Mouse (Mus musculus): ENCODE results near the gene Hormad2. TPM values are rescaled to one million over a fixed set of nuclear protein-coding genes. Genes with fewer than 3 reads are reported as not detected.

Hormad2 gene
- not detected in 2 replicates for polyA plus RNA-seq (2012; rRNA removed; ENCODE audit: low replicate concordance)

DNA sequence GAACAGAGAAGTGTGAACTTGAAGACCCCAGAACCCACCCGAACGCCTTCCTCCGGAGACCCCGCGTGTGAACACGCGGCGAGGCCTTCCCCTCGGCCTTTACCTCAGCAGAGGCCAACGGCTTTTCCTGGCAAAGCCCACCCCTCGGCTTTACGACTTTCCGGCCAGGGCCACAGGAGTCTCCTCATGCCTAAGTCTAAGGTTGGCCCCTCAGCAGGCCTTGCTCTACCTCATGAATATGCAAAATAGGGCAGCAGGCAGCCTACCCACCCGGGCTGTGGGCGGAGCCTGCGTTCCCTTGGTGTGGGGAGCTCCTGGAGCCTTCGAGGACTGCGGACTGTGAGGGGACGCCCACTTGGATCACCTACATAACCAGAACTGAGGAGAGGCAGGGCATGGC, at the start of gene Hormad2:
Hormad2 (minus strand) TSS at position 128 of the 400 bp plus-strand sequence.

Other genes starting within 250 kb of the Hormad2 start
- gene Castor1, start 222.9 kb downstream of the Hormad2 start, polyA plus RNA-seq (2012; rRNA removed; ENCODE audit: low replicate concordance): 4.0 and 5.2 TPM in 2 replicates
- gene Osm, start 204.7 kb downstream of the Hormad2 start, polyA plus RNA-seq (2012; rRNA removed; ENCODE audit: low replicate concordance): 0.05 and 0.26 TPM in 2 replicates
- gene Lif, start 183.5 kb downstream of the Hormad2 start, polyA plus RNA-seq (2012; rRNA removed; ENCODE audit: low replicate concordance): 2.9 and 4.1 TPM in 2 replicates
- gene Mtmr3, start 153.8 kb upstream of the Hormad2 start, polyA plus RNA-seq (2012; rRNA removed; ENCODE audit: low replicate concordance): 11.4 and 14.5 TPM in 2 replicates
- gene Gm11032, start 179.0 kb upstream of the Hormad2 start, polyA plus RNA-seq (2012; rRNA removed; ENCODE audit: low replicate concordance): not detected in 2 replicates
- 8.0 and 8.9 TPM in 2 replicates for gene Ascc2, start 196.6 kb upstream of the Hormad2 start, polyA plus RNA-seq (2012; rRNA removed; ENCODE audit: low replicate concordance)

All from duodenum, adult 2 months (tissue).